Mouse (Mus musculus) E14TG2a.4 (cell line): Measurements from ENCODE around the gene Kmt2b.

Source experiments
- CTCF ChIP-seq: conservative IDR thresholded peaks from 2 replicates; pipeline ENCODE4 v1.5.1; 2014; ENCODE audit warnings: low read length
- NANOG ChIP-seq: IDR thresholded peaks from 2 replicates; pipeline ENCODE4 v1.6.1; 2014; ENCODE audit warnings: borderline replicate concordance, low read length, mixed read lengths

DNA sequence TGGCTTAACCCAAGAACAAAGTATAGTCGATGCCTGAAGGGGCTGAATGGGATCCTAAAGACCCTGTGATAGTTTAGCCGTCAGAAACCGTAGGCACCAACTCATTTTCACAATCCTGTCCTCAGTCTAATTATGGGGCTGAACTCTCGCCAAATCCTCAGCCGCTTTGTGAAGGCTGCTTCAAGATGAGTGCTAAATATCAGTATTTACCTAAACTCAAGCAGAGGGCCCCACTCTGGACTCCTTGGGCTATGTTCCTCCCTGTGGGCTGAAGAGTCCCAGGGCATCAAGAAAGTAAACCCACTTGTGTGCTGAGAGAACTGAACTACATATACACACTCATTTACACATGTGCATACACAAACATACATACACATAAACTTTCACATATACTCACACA lies 8.3 kb upstream of the Kmt2b start:
- TF ChIP-seq CTCF (no peak), NANOG (no peak)
